Mouse (Mus musculus) kidney, postnatal 10 days (tissue): ENCODE data around the gene Gm21865.
"Not testable (repeated sequence)": the region's sequence is repeated elsewhere in the genome, so short reads cannot be mapped to it uniquely, and the experiment has no call there.

ENCODE experiments used
- DNase-seq: peaks from one replicate; pipeline ENCODE4 v3.0.0; 2021; ENCODE audit warnings: mixed read lengths

Gm21865 gene

DNA sequence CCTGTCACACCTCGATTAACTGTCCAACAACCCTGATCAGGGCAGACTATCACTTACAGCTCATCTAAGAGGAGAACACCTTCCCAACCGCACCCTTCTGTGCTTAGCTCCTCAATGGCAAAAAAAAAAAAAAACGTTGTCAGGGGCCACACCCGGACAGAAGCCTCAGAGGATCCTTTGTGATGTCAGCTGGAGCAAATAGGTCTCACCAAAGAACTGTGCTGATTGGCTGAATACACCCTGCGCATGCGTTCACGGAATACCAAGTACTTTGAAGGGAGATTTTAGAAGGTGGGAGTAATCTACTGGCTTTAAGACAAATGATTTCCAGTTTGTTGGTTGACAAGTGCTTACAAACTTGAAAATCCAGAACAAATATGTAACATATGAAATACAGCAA is at the start of gene Gm21865:
Gm21865 (minus strand) TSS at position 101 of the 400 bp plus-strand sequence.
- not testable (repeated sequence) for DNase-seq
